Mouse (Mus musculus) left cerebral cortex, adult 2 months (tissue): ENCODE measurements around the gene Unc5b. TPM values are rescaled to one million over a fixed set of nuclear protein-coding genes. Genes with fewer than 3 reads are reported as not detected.

Experiments
- DNase-seq, 2 experiments: peaks; one replicate each; pipeline ENCODE4 v3.0.0; 2021 to 2022; ENCODE audit warnings: low spot score in 2 of 2, mixed read lengths in 1 of 2; ENCODE audit errors: extremely low spot score in 1 of 2
- H3K27ac ChIP-seq: fragments of 200-600 bp; 2 replicates; pipeline ENCODE4 v1.8.1; 2022
- H3K4me3 ChIP-seq: fragments of 200-600 bp; 2 replicates; pipeline ENCODE4 v1.8.1; 2022
- CTCF ChIP-seq: fragments of 200-600 bp; IDR thresholded peaks from 2 replicates; pipeline ENCODE4 v1.8.1; 2022; ENCODE audit warnings: antibody characterized with exemption, mild to moderate bottlenecking, moderate library complexity
- intact Hi-C: fragments of 180-260 bp; cut with DNase I; formaldehyde crosslinking; loops from one replicate; pipeline ENCODE4 v1.15.1; 2025
- total RNA-seq, 2 experiments: library from RNA; stranded (reverse); gene quantifications; 2 replicates each; pipeline ENCODE4 v1.2.3; 2021

Gene Unc5b
- total RNA-seq, 2 experiments from 2014 or later, result 9.0 to 10.3 TPM

DNA sequence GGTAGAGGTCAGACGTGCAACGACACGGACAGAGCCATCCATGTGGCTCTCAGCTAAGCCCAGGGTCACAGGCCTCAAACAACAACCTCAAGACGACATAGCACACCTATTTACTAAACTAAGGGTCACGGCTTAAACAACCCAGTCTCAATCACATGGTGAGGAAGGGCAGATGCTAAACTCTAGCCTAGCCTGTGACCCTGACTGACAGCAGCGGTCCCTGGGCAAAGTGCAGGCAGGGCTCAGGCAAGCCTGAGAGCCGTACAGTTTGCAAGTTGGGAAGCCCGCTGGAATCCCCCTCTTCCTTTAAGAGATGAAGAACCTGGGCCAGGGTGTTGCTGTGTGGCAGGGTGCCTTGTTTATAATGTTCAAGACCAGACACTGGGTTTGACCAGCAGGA lies 36.6 kb downstream of the Unc5b start:
- no peak overlapping the region for H3K27ac ChIP-seq
- no peak for DNase-seq
- no peak overlapping the region for H3K4me3 ChIP-seq
- intact Hi-C loops, result no loop called here
- no peak for TF ChIP-seq CTCF

DNA sequence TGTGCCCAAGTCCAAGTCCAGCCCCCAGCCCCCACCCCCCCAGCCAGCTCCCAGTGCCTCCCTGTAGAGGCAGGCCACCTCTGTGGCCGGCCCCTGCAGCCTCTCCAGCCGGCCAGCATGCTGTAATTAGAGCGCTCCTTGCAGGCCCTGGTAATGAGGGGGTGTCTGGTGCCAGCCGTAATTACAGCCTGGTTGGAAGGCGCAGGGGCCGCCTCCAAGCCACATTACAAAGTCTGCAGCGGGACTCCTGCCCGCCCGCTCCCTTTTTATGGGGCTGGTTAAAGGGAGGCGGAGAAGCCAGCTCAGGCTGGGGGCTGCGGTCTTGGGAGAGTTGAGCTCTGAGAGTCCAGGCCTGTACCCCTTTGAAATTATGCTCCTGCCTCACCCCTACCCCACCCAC lies 37.0 kb downstream of the Unc5b start:
- Histone ChIP-seq H3K27ac (no peak overlapping the region), H3K4me3 (no peak overlapping the region)
- DNase-seq, result peak in 1 of 2 experiments; percentile 26
- intact Hi-C loops, result no loop called here
- no peak for TF ChIP-seq CTCF

DNA sequence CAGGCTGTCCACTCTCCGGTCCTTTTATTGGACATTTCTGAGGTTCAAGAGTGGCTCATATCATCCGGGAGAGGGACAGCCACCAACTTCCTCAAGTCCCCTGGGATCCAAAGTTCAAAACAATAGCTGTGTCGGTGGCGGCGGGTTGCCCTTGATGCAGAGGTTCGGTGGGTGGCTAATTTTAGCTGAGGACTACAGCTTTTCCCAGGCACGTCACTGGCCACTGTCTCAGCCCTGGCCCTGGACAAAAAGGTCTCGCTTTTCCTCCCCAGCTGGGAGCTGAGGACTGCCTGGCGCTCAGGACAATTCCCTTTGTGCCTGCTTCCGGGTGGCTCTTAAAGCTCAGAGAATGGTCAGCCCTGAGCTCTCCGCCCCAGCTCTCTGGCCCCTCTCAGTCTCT lies 38.5 kb downstream of the Unc5b start:
- intact Hi-C loops, result no loop called here
- no peak overlapping the region; the same call in 1 of the 2 replicates for H3K27ac ChIP-seq
- no peak for TF ChIP-seq CTCF
- H3K4me3 ChIP-seq, result no peak overlapping the region
- no peak for DNase-seq

DNA sequence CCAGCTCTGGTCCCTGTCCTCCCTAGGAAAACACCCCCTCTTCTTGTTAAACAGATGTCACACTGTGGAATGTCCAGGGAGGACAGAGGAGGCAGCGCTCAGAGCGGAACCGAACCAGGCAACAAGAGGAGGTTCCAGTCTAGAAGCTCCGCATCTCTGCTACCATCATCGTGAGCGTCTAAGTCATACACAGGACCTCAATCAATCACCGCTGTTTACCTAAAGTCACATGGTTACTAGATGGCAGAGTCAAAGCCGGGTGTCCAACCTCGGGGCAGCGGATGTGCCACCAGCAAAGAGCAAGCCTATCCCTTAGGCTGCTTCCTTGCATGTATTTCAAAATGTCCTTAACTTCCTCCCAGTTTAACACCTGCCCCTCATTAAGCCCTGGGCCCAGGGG lies 39.0 kb downstream of the Unc5b start:
- Histone ChIP-seq H3K4me3 (no peak overlapping the region), H3K27ac (no peak overlapping the region)
- intact Hi-C loops, result no loop called here
- no peak for TF ChIP-seq CTCF
- no peak for DNase-seq

DNA sequence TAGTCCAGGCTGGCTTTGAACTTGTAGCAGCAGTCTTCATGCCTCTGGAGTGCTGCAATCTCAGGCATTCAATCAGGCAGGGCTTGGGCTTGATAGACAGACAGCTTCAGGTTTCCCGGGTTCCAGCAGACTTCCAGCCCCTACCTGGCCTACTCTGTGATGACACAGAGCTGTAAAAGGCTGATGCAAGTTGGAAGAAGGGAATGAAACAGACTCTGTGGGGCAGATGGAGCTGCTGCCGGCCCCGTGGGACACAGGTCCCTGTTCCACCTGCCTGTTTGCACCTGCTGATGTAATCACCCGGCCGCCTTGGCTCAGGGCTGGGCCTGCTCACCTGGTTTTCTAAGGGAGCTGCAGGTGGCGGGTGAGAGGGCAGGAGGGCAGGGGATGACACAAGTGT lies 40.5 kb downstream of the Unc5b start:
- TF ChIP-seq CTCF, result no peak
- no peak overlapping the region for H3K4me3 ChIP-seq
- intact Hi-C loops, result no loop called here
- DNase-seq, result no peak
- no peak overlapping the region for H3K27ac ChIP-seq

DNA sequence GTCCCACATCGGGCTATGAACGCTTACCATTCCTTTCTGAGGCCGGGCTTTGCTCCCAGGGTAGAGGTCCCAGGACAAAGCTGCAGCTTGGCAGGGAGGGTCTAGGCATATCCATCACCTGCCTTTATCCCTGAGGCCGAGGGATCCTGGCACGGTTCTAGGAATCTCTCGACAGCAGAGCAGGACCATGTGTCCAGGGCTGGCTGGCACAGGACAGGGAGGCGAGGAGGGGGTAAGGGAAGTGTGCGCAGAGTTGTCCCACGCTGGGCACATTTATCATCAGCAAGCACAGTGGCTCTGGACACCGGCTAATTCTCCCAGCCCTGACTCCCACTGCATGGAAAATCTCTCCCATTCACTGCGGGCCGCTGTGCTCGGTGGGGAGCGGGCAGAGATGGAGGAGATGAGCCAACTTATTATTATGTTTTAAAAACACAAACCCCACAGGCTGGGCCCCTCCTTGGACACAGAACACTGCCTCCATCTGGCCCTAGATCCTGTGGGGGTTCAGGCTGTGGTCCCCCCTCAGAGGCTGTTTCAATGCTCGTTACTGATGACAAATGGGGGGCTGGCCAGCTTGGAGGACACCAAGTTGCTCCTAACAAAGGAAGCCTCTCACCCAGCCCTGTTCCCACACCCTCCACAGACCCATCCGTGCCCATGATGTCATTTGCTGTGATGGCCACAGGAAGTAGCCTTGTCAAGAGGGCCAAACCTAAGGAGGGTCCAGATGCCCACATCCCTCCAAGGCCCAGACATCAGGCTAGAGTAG lies 43.9 kb downstream of the Unc5b start:
- Histone ChIP-seq H3K4me3 (no peak overlapping the region), H3K27ac (no peak overlapping the region)
- no peak for TF ChIP-seq CTCF
- intact Hi-C loops, result no loop called here
- no peak for DNase-seq

DNA sequence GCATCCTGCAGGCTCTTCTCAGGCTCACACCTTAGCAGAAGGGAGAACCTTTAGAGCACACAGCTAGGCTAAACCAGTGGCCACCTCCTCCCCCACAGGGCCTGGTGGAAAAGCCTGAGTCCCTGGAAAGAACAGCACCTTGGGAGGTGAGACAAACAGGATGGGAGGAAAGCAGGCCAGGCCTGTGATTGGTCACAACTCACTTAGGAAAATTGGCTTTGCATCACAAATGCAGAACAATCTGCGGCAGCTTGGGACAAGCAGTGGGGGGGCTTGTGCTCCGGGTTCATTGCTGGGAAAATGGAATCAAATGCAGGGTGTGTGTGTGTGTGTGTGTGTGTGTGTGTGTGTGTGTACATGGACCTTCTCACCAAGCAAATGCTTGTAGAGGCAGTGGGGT lies 47.8 kb downstream of the Unc5b start:
- no peak overlapping the region for H3K4me3 ChIP-seq
- intact Hi-C loops, result no loop called here
- H3K27ac ChIP-seq, result no peak overlapping the region
- no peak for DNase-seq
- no peak for TF ChIP-seq CTCF

DNA sequence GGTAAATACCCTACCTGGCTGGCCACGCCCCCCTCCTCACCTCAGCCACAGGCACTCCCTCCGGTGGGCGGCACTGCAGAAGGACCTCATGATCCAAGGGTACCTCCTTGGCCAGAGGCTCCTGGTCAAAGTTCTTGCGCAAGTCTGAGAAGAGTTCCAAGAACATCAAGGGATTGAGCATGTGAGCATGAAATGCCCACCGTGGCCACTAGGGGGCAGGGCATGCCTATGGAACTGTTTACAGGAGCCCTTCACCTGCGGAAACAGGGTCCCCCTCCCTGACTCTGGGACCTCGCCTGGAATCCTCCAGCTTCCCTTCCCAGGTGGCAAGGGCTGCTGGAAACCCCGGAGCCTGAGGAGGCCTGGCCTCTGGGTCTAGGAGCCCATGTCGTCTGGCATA lies 51.8 kb downstream of the Unc5b start:
- intact Hi-C loops, result loop anchor here (1.0 kb wide), 4 partner anchors 52 to 289 kb away; partner anchors contain the start of gene Unc5b
- Histone ChIP-seq H3K4me3 (no peak overlapping the region), H3K27ac (no peak overlapping the region)
- TF ChIP-seq CTCF, result peak; percentile 96
- DNase-seq, result peak; percentile 66 to 76

DNA sequence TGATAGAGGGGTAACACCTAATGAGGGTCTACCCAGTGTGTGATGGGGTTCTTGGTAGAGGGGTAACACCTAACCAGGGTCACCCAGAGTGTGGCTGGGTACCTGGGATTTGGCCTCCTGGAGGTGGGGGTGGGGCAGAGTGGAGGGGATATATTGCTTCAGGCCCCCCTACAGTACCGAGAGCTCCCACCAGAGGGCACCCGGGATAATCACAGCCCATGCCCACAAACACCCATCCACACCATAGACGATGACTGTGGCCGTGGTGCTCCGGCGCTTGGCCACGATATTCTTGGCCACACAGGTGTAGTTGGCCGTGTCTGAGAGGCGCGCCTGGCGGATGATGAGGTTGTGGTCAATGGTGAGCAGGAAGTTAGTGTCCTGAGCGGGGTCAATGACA lies 52.8 kb downstream of the Unc5b start:
- DNase-seq, result peak; percentile 33 to 35
- no peak overlapping the region for H3K4me3 ChIP-seq
- intact Hi-C loops, result no loop called here
- no peak overlapping the region for H3K27ac ChIP-seq
- peak; percentile 76 for TF ChIP-seq CTCF

DNA sequence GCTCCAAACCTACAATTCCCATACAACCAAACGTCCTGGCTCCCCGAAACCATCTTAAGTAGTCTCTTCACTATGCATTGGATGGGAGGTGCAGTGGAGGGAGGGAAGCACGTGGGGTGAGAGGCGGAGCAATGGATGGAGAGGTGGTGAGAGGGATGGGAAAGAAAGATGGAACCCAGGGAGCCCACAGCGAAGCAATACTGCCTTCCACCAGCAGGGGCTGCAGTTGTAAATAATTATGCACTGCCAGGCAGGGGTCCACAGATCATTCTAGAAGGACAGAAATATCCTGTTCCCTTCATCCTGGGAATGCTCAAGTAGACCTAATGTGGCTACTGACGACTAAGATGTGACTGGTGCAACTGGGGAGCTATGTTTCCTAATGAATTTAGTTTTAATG lies 55.9 kb downstream of the Unc5b start:
- intact Hi-C loops, result no loop called here
- peak; percentile 55 for TF ChIP-seq CTCF
- no peak overlapping the region for H3K4me3 ChIP-seq
- H3K27ac ChIP-seq, result no peak overlapping the region
- no peak for DNase-seq

DNA sequence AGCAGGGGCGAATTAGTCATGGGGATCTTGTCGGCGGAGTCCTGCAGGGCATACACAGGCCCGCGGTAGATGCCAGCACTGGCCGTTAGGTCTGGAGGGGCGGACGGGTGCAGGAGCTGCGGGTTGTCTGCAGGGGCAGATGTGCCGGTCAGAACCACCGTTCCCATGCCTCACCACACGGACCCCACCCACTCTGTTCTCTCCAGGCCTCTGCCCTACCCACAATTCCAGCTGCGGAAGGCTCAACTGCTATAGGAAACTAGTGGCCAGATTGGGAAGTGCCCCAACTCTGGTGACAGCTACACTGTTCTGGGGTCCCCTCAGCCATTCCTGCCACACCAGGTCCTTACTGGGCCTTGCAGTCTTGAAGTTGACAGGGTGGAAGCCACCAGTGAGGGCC lies 56.8 kb downstream of the Unc5b start:
- intact Hi-C loops, result no loop called here
- DNase-seq, result no peak
- TF ChIP-seq CTCF, result no peak
- Histone ChIP-seq H3K4me3 (no peak overlapping the region), H3K27ac (no peak overlapping the region)

DNA sequence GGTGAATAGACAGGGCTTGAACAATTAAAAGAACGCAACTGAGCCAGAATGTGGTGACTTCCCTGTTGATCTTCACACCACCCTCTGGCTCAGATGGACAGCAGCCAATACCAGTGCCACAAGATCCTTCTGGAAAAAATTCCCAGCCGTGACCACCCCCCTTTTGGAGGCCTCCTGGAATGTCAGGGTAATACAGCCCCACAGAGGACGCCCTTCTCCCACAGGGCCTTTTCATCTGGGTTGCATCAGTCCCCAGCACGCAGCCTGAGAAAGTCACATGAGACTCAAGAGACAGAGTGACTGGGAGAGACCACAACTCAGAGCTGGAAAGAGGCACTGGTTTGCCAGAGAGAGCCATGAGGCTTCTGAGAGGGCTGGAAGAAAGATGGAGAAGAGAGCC lies 60.5 kb downstream of the Unc5b start:
- no peak overlapping the region for H3K27ac ChIP-seq
- no peak overlapping the region for H3K4me3 ChIP-seq
- TF ChIP-seq CTCF, result no peak
- intact Hi-C loops, result no loop called here
- DNase-seq, result no peak

DNA sequence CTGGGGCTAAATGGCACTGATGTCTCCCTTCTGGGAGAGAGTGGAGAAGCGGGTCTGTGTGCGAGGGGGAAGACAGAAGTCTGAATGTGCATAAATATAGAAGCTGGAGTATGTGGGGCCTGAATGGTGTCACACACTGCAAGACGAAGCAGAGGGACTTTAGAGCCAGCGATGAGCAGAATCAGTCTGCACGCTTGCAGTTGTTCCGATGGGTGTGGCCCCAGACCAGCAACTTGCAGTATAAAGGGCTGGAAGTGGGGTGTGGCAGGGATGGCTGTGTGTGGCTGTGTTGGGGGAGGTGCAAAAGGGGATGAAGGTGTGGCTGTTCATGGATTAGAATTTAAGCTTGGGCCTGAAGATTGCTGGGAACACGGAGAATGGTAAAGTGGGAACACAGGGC lies 62.8 kb downstream of the Unc5b start:
- Histone ChIP-seq H3K27ac (no peak overlapping the region), H3K4me3 (no peak overlapping the region)
- no peak for TF ChIP-seq CTCF
- no peak for DNase-seq
- intact Hi-C loops, result no loop called here
